Mouse (Mus musculus) limb, embryonic 15.5 days (tissue): Measurements from ENCODE around the gene Fndc7. TPM values are rescaled to one million over a fixed set of nuclear protein-coding genes. Genes with fewer than 3 reads are reported as not detected.
"Not testable (repeated sequence)": the region's sequence is repeated elsewhere in the genome, so short reads cannot be mapped to it uniquely, and the experiment has no call there.

Experiments
- ATAC-seq: fragments of 200-750 bp; cut with Nextera tagmentation; 2 replicates; pipeline ENCODE4 v1.8.0; 2017; ENCODE audit warnings: low read depth, moderate TSS enrichment; ENCODE audit not compliant: insufficient number of reproducible peaks, low FRiP score, low TSS enrichment
- H3K27ac ChIP-seq: fragments of 300-500 bp; sonication (generic); 2 replicates; pipeline ENCODE4 v1.5.1; 2015; ENCODE audit warnings: moderate library complexity, mild to moderate bottlenecking, inconsistent platforms
- H3K27me3 ChIP-seq: fragments of 300-500 bp; sonication (generic); 2 replicates; pipeline ENCODE4 v1.6.1; 2015; ENCODE audit warnings: inconsistent platforms
- H3K36me3 ChIP-seq: fragments of 300-500 bp; sonication (generic); 2 replicates; pipeline ENCODE4 v1.6.1; 2015; ENCODE audit warnings: inconsistent platforms
- H3K4me1 ChIP-seq: fragments of 300-500 bp; sonication (generic); 2 replicates; pipeline ENCODE4 v1.6.1; 2015; ENCODE audit warnings: inconsistent platforms
- H3K4me2 ChIP-seq: fragments of 300-500 bp; sonication (generic); 2 replicates; pipeline ENCODE4 v1.6.1; 2015; ENCODE audit warnings: mild to moderate bottlenecking, inconsistent platforms
- H3K4me3 ChIP-seq: fragments of 300-500 bp; sonication (generic); 2 replicates; pipeline ENCODE4 v1.5.1; 2015; ENCODE audit warnings: mild to moderate bottlenecking, inconsistent platforms
- H3K9ac ChIP-seq: fragments of 300-500 bp; sonication (generic); 2 replicates; pipeline ENCODE4 v1.6.1; 2015; ENCODE audit warnings: inconsistent platforms
- H3K9me3 ChIP-seq: fragments of 300-500 bp; sonication (generic); 2 replicates; pipeline ENCODE4 v1.6.1; 2016; ENCODE audit warnings: inconsistent platforms
- WGBS: fragments of 180-500 bp; shearing (Covaris S2); methylation state at CpG from one replicate; pipeline ENCODE4 v1.1.7; 2015; 5-methylcytosine and 5-hydroxymethylcytosine counted together
- polyA plus RNA-seq: library from polyadenylated mRNA; unstranded; fragments of >200 nt; fragmentation: Nextera tagmentation; extraction: Ambion mirVana; gene quantifications from 2 replicates; pipeline ENCODE4 v1.2.1, GENCODE M21; 2015

The Fndc7 gene
- polyA plus RNA-seq, 1 experiment from 2014 or later, result 0.29 TPM

DNA sequence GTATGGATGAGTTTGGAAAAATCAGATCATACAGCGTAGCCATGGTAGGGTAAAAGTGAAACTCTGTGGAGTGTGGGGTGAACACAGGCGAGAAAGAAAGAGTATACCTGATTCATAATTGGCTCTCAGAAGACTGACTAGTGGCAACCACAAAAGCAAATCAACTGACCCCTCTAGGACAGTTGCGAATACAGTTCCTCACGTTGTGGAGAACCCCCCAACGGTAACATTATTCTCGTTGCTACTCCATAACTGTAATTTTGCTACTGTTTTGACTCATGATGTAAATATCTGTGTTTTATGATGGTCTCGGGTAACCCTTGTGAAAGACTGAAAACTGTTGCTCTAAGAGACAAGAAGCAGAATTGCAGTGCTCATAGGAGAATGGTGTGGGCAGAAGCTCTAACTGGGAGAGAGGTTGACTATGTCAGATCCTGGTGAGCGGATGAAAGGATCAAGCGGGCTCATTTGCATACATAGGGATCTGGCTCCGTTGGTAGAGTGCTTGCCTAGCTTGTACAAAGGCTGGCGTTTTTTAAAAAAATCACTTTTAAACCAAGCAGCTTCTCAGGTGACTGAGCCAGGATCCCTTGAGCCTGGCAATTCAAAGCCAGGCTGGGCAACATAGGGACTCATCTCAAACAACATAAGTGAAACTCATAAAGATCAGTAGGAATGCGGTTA, 2.7 kb downstream of the Fndc7 start:
- ATAC-seq, result no peak
- 73% methylated on average over 12 of the region's 12 CpGs for WGBS
- no peak overlapping the region for H3K27ac ChIP-seq

DNA sequence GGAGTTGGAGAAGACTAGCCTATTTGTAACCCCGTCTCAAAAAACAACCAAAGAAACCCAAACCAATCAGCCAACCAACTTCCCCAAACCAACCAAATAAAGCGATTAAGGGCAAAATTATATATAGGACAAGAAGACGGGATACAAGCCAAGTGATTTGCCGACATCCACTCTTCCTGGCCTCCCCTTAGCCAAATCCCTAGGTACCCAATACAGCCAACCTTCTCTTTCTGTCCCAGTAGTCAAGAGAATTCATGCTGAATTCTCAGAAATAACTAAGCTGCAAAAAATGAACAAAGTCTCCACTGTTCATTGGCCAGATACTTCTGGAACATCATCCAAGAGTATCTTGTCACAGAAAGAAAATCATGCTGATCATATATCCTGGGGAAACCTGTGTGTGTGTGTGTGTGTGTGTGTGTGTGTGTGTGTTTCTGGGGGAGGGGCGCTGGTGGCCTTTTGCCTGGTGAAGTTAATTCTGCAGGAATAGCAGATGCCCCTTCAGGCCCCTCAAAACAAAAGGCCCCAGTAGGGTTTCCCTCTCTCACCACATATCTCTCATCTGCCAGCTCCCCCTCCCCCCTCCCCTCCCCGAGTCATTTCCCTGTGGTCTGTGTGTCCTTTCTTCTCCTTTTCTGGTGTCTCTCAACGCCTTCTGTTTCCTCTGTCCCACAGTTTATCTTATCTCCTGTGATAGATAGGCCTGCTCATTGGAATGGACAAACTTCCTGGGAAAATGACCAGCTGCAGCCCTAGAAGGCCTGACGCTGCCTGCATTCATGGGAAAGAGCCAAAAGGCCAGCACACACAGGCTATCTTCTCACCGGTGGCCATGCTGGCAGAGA, 3.9 kb downstream of the Fndc7 start:
- H3K27me3 ChIP-seq, result no peaks in the 10 kb centered on the region
- H3K27ac ChIP-seq, result no peak overlapping the region

More for the DNA sequence above, 2.7 kb downstream of the Fndc7 start:
- no peak overlapping the region for H3K4me3 ChIP-seq
- H3K4me2 ChIP-seq, result no peak overlapping the region
- H3K27me3 ChIP-seq, result no peaks in the 10 kb centered on the region
- H3K4me1 ChIP-seq, result peaks cover 6% of the 10 kb centered on the region
- H3K9ac ChIP-seq, result no peak overlapping the region
- no peaks in the 10 kb centered on the region for H3K36me3 ChIP-seq
- H3K9me3 ChIP-seq, result no peaks in the 10 kb centered on the region

GRCm38 (mm10) chr3:108884706-108885289, 5.0 kb downstream of the Fndc7 start:
- Histone ChIP-seq H3K36me3 (no peaks in the 10 kb centered on the region), H3K27ac (no peak overlapping the region), H3K9me3 (no peaks in the 10 kb centered on the region), H3K27me3 (no peaks in the 10 kb centered on the region), H3K4me1 (peaks cover 17% of the 10 kb centered on the region), H3K9ac (no peak overlapping the region), H3K4me3 (no peak overlapping the region), H3K4me2 (no peak overlapping the region)
- ATAC-seq, result no peak
- 62% methylated on average over 8 of the region's 8 CpGs for WGBS

More for the DNA sequence above, 3.9 kb downstream of the Fndc7 start:
- ATAC-seq, result no peak
- 57% methylated on average over 9 of the region's 9 CpGs for WGBS
- Histone ChIP-seq H3K4me3 (no peak overlapping the region), H3K36me3 (no peaks in the 10 kb centered on the region), H3K4me1 (peaks cover 14% of the 10 kb centered on the region), H3K4me2 (no peak overlapping the region), H3K9me3 (no peaks in the 10 kb centered on the region), H3K9ac (no peak overlapping the region)

GRCm38 (mm10) chr3:108883067-108883466, 6.7 kb downstream of the Fndc7 start:
- Histone ChIP-seq H3K36me3 (no peaks in the 10 kb centered on the region), H3K9me3 (no peaks in the 10 kb centered on the region), H3K27ac (no peak overlapping the region), H3K4me3 (no peak overlapping the region), H3K4me2 (no peak overlapping the region), H3K4me1 (peaks cover 17% of the 10 kb centered on the region), H3K27me3 (no peaks in the 10 kb centered on the region), H3K9ac (no peak overlapping the region)
- ATAC-seq, result no peak
- WGBS, result 60% methylated on average over 2 of the region's 2 CpGs

- not testable (repeated sequence) for H3K4me3 ChIP-seq, H3K4me2 ChIP-seq, H3K36me3 ChIP-seq, H3K9me3 ChIP-seq, ATAC-seq, H3K9ac ChIP-seq, H3K27me3 ChIP-seq
- H3K27ac ChIP-seq, result peak overlapping the region; percentile 30; the same call in 1 of the 2 replicates
- peaks cover 17% of the 10 kb centered on the region for H3K4me1 ChIP-seq
- WGBS, result 17% methylated on average over 4 of the region's 4 CpGs
Measured at GRCm38 (mm10) chr3:108881873-108882272, 7.9 kb downstream of the Fndc7 start.

DNA sequence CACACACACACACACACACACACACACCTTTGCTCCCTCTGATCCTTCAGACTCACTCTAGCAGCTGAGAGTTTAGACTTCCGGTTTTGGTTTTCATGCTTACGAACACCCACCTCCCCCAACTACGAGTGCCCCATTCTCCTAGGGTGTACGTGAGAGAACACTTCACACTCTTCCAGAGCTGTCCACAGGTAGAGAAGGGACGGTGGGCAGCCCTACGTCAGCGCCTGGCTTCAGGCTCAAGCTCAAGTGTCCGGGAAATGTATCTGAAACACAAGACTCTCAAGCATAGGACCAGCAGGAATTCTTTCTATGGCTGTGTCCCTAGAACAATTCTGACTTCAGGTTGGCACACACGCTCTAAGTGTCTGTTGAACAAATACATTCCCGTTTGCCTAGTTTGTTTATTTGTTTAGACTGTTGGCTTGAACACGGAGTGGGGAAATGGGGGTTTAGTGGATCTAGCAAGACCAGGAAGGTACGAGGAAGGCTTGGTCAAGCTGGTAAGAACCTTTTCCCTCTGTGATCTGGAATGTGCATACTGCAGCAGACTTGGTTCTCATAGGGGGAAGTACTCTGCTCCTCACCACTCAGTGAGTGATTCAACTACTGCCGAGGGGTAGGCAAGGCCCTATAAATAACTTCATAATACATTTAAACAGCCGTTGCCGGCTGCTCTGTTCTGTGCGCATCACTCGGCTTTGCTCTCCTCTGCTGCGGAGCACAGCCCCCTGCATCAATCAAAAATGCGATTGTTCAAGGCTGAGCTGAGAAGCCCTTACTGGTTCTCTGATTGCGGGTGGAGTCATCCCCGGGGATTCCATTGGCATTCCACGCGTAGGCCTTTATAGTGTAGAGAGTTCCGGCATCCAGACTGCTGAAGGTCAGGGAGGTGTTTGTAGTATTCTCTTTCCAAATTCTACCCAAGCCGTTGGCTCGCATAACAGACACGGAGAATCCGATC, 9.0 kb downstream of the Fndc7 start:
- peak; percentile 63; the same call in 1 of the 2 replicates for ATAC-seq
- peaks cover 17% of the 10 kb centered on the region for H3K4me1 ChIP-seq
- no peaks in the 10 kb centered on the region for H3K27me3 ChIP-seq
- H3K9ac ChIP-seq, result no peak overlapping the region
- whole genome bisulfite sequencing, result 44% methylated on average over 28 of the region's 28 CpGs
- H3K27ac ChIP-seq, result peak overlapping the region; percentile 30
- no peak overlapping the region for H3K4me2 ChIP-seq
- no peaks in the 10 kb centered on the region for H3K9me3 ChIP-seq
- no peak overlapping the region for H3K4me3 ChIP-seq
- H3K36me3 ChIP-seq, result no peaks in the 10 kb centered on the region

DNA sequence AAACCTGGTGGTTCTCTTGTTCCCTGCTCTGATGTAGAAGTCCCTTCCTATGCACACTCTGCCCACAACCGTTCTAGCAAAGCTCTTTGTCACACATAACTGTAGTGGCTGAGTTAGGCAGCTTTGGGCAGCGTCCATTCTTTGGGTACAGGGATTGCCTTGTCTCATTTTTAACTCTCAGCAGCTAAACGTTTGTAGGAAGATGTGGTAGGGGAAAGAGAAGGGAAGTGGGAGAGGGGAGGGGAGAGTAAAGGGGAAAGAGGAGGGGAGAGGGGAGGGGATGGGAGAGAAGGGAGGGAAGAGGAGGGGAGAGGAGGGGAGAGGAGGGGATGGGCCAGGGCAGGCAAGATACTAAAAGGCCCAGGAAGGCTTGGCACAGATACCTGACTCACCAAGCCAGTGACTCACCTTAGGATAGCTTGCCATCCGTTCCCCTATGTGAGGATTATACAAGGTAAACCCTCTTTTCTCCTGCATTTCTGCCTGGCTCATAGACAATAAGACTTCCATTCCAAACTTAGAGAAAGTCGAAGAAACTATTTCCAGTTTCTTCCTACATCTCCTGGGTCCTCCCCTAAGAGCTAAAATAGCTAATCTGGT, 9.9 kb downstream of the Fndc7 start:
- WGBS, result 58% methylated on average over 5 of the region's 5 CpGs
- no peaks in the 10 kb centered on the region for H3K36me3 ChIP-seq

GRCm38 (mm10) chr3:108879129-108879528, 10.7 kb downstream of the Fndc7 start:
- no peak overlapping the region for H3K27ac ChIP-seq
- no peaks in the 10 kb centered on the region for H3K36me3 ChIP-seq
- ATAC-seq, result no peak
- H3K27me3 ChIP-seq, result no peaks in the 10 kb centered on the region
- H3K4me3 ChIP-seq, result no peak overlapping the region
- H3K4me2 ChIP-seq, result no peak overlapping the region
- H3K9ac ChIP-seq, result no peak overlapping the region
- peaks cover 17% of the 10 kb centered on the region for H3K4me1 ChIP-seq
- WGBS, result 82% methylated on average over 2 of the region's 2 CpGs
- no peaks in the 10 kb centered on the region for H3K9me3 ChIP-seq

More for the DNA sequence above, 9.9 kb downstream of the Fndc7 start:
- Histone ChIP-seq H3K27ac (no peak overlapping the region), H3K4me1 (peaks cover 17% of the 10 kb centered on the region), H3K9ac (no peak overlapping the region), H3K4me2 (no peak overlapping the region), H3K4me3 (no peak overlapping the region), H3K9me3 (no peaks in the 10 kb centered on the region), H3K27me3 (no peaks in the 10 kb centered on the region)
- ATAC-seq, result no peak

DNA sequence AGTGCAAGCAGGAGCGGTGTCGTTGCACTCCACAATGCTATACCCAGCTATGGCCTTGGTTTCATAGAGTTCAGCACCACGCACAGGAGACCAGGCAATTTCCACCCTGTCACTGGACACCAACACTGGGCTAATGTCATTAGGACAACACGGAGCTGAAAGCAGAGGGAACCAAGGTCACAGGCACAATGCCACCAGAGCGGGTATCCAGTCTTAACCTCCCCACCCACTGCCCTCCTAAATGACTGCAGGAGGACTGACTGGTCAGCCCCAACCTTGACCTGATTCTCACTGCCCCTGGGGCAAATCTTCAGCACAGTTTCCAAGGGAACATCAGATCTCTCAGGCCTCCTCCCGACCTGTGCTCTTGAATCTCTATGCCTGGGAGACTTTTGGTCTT, 19.2 kb downstream of the Fndc7 start:
- Histone ChIP-seq H3K4me1 (no peaks in the 10 kb centered on the region), H3K9ac (no peak overlapping the region), H3K4me3 (no peak overlapping the region), H3K27ac (no peak overlapping the region), H3K9me3 (no peaks in the 10 kb centered on the region), H3K4me2 (no peak overlapping the region), H3K36me3 (no peaks in the 10 kb centered on the region), H3K27me3 (no peaks in the 10 kb centered on the region)
- WGBS, result 78% methylated on average over 6 of the region's 6 CpGs
- ATAC-seq, result no peak

DNA sequence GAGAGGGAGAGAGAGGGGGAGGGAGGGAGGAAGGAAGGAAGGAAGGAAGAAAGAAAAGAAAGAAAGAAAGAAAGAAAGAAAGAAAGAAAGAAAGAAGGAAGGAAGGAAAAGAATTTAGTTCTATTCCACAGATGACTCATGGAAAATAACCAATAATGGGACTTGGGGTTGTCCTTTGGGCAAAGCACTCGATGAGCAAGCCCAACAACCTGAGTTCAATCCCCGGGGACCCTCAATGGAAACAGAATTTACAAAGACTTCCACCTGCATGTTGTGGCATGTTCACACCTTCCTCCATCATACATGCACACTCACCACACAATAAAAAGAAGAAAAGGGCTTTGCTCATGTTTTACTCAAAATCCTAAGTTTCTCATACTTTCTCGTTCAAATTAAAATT, 22.4 kb downstream of the Fndc7 start:
- Histone ChIP-seq H3K9me3 (no peaks in the 10 kb centered on the region), H3K4me2 (no peak overlapping the region), H3K27me3 (no peaks in the 10 kb centered on the region), H3K27ac (no peak overlapping the region), H3K4me1 (no peaks in the 10 kb centered on the region), H3K4me3 (no peak overlapping the region), H3K9ac (no peak overlapping the region), H3K36me3 (no peaks in the 10 kb centered on the region)
- 86% methylated on average over 3 of the region's 3 CpGs for WGBS
- ATAC-seq, result no peak

- peaks cover 4% of the 10 kb centered on the region; the same call in 1 of the 2 replicates for H3K4me1 ChIP-seq
- H3K27ac ChIP-seq, result no peak overlapping the region
- H3K36me3 ChIP-seq, result no peaks in the 10 kb centered on the region
- H3K4me3 ChIP-seq, result no peak overlapping the region
- no peak overlapping the region for H3K9ac ChIP-seq
- no peaks in the 10 kb centered on the region for H3K27me3 ChIP-seq
- no peak overlapping the region for H3K4me2 ChIP-seq
- no peaks in the 10 kb centered on the region for H3K9me3 ChIP-seq
- 81% methylated on average over 3 of the region's 3 CpGs for WGBS
- no peak for ATAC-seq
Measured at GRCm38 (mm10) chr3:108865676-108866075, 24.1 kb downstream of the Fndc7 start.
